Mouse (Mus musculus): ENCODE measurements around the gene Hspb9. TPM values are rescaled to one million over a fixed set of nuclear protein-coding genes. Genes with fewer than 3 reads are reported as not detected.

Hspb9 gene
- under 1 TPM in 1 of 4 experiments, not detected in 3; 0.59 TPM for total RNA-seq (2022)

GRCm38 (mm10) chr11:100713735-100714533 lies at the start of gene Hspb9:
Gene Hspb9, plus strand, starts transcription at chr11:100713850.
- peak; percentile 64 for DNase-seq

- DNase-seq: no peak
Observed at GRCm38 (mm10) chr11:100671049-100671448, 42.6 kb upstream of the Hspb9 start.

DNA sequence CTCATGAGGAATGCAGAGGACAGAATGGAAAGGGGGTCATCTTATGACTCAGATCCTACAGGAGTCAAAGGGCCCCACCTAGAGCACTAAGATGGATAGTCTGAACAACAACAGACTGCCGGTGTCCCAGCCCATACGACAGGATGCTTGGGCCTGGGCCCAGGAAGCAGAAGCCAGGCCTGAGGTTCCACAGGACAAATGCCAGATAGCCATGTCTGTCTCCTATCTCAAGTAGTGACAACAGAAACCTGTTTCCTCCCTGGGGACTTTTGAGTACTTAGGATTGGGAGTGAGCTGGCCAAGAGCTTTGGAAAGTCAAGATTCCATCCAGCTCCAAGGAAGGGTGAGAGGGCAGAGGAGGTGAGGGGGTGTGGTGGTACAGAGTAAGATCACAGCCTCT lies 41.7 kb upstream of the Hspb9 start:
- DNase-seq: no peak

GRCm38 (mm10) chr11:100673169-100673568 lies 40.5 kb upstream of the Hspb9 start:
- peak; percentile 41 for DNase-seq

GRCm38 (mm10) chr11:100677810-100678209 lies 35.8 kb upstream of the Hspb9 start:
- no peak for DNase-seq

DNA sequence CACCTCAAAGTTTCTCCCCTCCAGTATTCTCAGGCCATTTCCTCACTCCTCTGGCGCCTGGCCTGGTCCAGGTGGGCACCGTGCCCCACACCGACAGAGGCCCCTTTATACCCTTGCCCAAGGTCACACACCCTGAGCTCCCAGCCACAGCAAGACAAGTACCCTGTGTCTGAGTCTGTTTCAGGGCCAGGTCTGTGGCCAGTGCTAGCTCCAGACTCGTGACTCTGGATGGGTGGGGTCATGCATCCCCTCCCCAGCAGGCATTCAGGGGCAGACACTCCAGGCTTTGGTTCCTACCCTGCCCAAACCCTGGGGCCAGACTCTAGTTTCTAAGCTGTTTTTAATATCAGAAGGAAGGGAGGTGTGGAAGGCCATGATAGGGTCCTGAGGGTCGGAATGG lies 31.8 kb upstream of the Hspb9 start:
- DNase-seq: no peak

- DNase-seq: no peak
Observed at GRCm38 (mm10) chr11:100682526-100682925, 31.1 kb upstream of the Hspb9 start.

DNA sequence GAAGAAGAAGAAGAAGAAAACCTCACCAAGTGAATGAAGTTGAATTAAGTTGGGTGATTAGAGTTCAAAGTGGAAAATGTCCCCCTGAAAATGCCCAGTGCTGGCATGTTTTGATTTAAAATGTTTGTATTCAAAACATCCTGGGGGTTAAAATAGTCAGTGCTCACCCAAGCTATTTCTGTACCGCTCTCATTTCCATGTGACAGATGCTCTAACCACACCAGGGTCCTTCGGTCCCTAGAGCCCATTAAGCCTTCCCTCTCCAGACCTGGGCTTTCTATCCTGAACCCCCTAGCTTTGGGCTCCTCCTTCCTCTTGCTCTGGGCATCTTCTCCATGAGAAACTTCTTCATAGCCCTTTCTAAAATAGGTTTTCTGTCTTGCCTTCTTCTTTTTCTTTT lies 29.6 kb upstream of the Hspb9 start:
- DNase-seq: no peak

GRCm38 (mm10) chr11:100685371-100685770 lies 28.3 kb upstream of the Hspb9 start:
- no peak for DNase-seq

- DNase-seq: no peak
Observed at GRCm38 (mm10) chr11:100687265-100687664, 26.4 kb upstream of the Hspb9 start.

GRCm38 (mm10) chr11:100688443-100688842 lies 25.2 kb upstream of the Hspb9 start:
- no peak for DNase-seq

GRCm38 (mm10) chr11:100690389-100690788 lies 23.3 kb upstream of the Hspb9 start:
- DNase-seq: no peak

GRCm38 (mm10) chr11:100692164-100692616 lies 21.5 kb upstream of the Hspb9 start, which contains the start of gene Zfp385c:
Gene Zfp385c, minus strand, starts transcription at chr11:100692455.
- DNase-seq: no peak

DNA sequence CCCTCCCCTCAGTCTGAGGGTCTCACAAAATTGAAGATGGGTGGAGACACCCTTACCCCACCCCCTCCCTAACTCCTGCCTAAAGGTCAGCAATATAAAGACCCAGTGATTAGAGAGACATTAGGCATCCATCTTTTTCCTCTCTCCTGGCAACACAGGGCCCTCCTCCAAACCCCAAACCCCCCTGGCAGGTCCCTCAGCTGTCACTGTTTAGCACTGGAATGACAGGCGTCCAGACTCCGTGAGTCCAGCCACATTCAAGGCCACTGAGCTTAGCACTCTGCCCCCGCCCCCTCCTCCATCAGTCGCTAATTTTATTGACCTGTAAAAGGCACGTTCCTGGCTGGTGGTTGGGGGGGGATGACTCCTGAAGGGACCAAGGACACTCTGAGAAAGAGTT lies 20.5 kb upstream of the Hspb9 start:
- DNase-seq: no peak

DNA sequence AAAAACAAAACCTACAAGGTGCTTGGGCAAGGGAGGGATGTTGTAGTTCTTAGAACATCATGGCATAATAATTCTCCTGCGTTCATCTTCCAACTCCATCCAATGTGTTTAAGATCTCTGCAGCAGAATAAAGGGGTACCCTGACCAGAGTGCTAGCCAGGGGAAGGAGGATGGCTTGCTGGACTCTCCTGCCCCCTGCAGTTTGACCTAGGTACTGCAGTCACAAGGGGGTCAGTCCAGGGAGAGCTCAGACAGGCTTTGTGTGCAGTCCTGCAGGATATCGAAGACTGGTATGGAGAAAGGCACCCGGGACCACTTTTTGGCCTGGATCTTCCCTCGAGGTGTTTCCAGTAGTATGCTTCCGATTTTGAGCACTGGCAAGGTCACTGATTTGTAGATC lies 18.7 kb upstream of the Hspb9 start:
- no peak for DNase-seq

- DNase-seq: peak; percentile 67
Observed at GRCm38 (mm10) chr11:100697921-100698320, 15.7 kb upstream of the Hspb9 start.

DNA sequence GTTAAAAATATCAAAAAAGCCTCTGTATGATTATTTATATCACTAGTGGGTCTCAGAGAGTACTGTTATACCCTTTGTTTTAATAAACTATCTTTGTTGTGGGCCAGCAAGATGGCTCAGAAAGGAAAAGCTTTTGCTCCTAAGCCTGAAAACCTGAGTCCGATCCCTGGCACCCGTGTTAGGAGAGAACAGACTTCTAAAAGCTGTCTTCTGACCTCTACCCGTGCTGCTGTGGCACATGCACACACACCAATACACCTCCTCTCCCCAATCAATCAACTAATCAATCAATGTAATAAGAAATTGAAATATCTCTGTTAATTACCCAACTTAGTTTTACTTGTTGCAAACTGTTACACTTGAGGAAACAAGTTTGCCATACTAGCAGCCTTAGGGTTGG lies 12.9 kb upstream of the Hspb9 start:
- DNase-seq: no peak

DNA sequence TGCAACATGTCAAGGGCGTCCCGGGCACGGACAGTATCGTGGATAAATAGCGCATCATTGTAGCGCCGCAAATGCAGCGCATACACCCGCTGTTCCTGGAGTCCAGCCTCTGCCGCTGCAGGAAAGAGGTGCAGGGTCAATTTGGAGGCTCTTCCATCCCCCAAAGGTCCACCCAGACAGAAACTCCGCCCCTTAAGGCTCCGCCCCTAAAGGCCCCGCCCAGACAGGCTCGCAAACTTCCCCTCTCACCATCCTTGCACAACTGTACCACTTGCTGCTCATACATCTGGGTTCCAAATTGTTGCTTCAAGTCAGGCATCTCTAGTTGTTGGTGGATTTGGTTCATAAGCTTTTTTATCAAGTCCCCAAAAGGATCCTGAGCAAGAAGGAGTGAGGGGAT lies 12.3 kb upstream of the Hspb9 start:
- DNase-seq: peak; percentile 84

DNA sequence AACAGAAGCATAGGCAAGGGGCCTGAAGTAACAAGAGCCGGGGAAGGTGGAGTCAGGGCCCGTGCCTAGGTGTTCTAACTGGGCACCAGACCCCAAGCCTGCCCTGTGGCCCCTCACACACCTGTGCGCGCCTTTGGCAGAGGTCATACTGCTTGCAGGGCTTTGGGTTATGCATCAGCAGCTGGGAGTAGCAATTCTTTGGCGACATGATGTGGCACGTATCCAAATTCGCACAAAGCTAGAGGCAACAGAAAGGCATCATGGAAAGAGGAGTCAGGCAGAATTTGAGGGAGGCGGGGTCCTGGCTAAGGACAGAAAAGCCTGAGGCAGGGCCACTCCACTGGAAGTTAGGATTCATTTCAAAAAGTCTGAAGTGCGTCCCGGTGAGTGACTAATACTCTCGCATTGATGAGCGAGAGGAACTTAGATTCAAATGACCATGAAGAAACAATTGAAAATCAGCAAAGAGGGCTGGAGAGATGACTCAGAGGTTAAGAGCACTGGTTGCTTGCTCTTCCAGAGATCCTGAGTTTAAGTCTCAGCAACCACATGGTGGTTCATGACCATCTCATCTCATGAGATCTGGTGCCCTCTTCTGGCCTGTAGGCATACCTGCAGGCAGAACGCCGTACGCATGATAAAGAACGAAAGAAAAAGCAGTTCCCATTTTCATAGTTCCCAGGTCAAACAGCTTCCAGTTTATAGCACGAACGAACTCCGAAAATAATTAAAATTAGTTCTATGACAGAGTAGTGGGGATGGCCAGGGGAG lies 11.4 kb upstream of the Hspb9 start:
- DNase-seq: no peak

GRCm38 (mm10) chr11:100702906-100703305 lies 10.7 kb upstream of the Hspb9 start:
- DNase-seq: no peak

GRCm38 (mm10) chr11:100703366-100703765 lies 10.3 kb upstream of the Hspb9 start:
- no peak for DNase-seq

- DNase-seq: no peak
Observed at GRCm38 (mm10) chr11:100703851-100704531, 9.7 kb upstream of the Hspb9 start, which contains the start of gene Dhx58. Gene Dhx58, minus strand, starts transcription at chr11:100704271.

Measured in adrenal gland, adult 8-10 months (tissue).